Comparison of ENCODE assay signal across 13 mouse cellular contexts in genomic region chr7:128554502-128554901, GRCm38 (mm10). TPM values are rescaled to one million over a fixed set of nuclear protein-coding genes. Genes with fewer than 3 reads are reported as not detected.
A peak's percentile ranks its signal among the peaks of the same experiment; 100 is the strongest.
DNase-seq lines count a peak whose midpoint lies in the region; ATAC-seq lines count a peak whose summit lies in the region.
"Had no signal": no experiment of that assay in that cellular context is flagged by ENCODE, and none has a peak within 500 bp of the region (broad histone marks: within the 10 kb centered on the region; RNA-seq: fewer than 3 reads in every experiment).

No protein-coding gene starts in this region.

- H3K9ac ChIP-seq in kidney, embryonic 16.5 days (replicated peaks; ENCODE audit: low read length), result no peak overlapping the region
- H3K9ac ChIP-seq in hindbrain, embryonic 14.5 days, result no peak overlapping the region
- H3K9ac ChIP-seq: forebrain, embryonic 15.5 days; hindbrain, embryonic 15.5 days; limb, embryonic 13.5 days had no signal

- no peaks in the 10 kb centered on the region for H3K27me3 ChIP-seq in kidney, embryonic 16.5 days (ENCODE audit: insufficient read depth, low read length)
- H3K27me3 ChIP-seq in hindbrain, embryonic 10.5 days (ENCODE audit: insufficient read depth, poor library complexity, severe bottlenecking), result no peaks in the 10 kb centered on the region
- no peaks in the 10 kb centered on the region for H3K27me3 ChIP-seq in hindbrain, embryonic 14.5 days (ENCODE audit: control insufficient read depth, insufficient read depth, low read length)
- H3K27me3 ChIP-seq: forebrain, embryonic 15.5 days; hindbrain, embryonic 15.5 days; limb, embryonic 13.5 days had no signal

- no peaks in the 10 kb centered on the region for H3K79me2 ChIP-seq in macrophage (ENCODE audit: inconsistent target)

- no peak for DNase-seq in kidney, postnatal 10 days
- DNase-seq in 416B (ENCODE audit: low read depth), result peak; percentile 85
- peak; percentile 53 for DNase-seq in MN1 (ENCODE audit: low spot score)
- no peak for DNase-seq in hindbrain, embryonic 10.5 days (ENCODE audit: low spot score)
- no peak for DNase-seq in cerebellum, postnatal 36 days
- no peak for DNase-seq in hindbrain, embryonic 14.5 days (ENCODE audit: low spot score)
- DNase-seq: lung, postnatal 14 days had no signal

- no peak overlapping the region for H3K4me3 ChIP-seq in kidney, embryonic 16.5 days (ENCODE audit: low read length)
- H3K4me3 ChIP-seq in macrophage (ENCODE audit: inconsistent target), result no peak overlapping the region
- no peak overlapping the region for H3K4me3 ChIP-seq in hindbrain, embryonic 10.5 days
- H3K4me3 ChIP-seq in hindbrain, embryonic 14.5 days (replicated peaks; ENCODE audit: low read length), result no peak overlapping the region
- H3K4me3 ChIP-seq: forebrain, embryonic 15.5 days; heart, adult 2 months; hindbrain, embryonic 15.5 days; limb, embryonic 13.5 days had no signal

- no peaks in the 10 kb centered on the region for H3K9me3 ChIP-seq in kidney, embryonic 16.5 days (ENCODE audit: low read length)
- no peaks in the 10 kb centered on the region for H3K9me3 ChIP-seq in hindbrain, embryonic 10.5 days
- no peaks in the 10 kb centered on the region for H3K9me3 ChIP-seq in hindbrain, embryonic 14.5 days (ENCODE audit: control insufficient read depth, low read length)
- H3K9me3 ChIP-seq: forebrain, embryonic 15.5 days; hindbrain, embryonic 15.5 days; limb, embryonic 13.5 days had no signal

- H3K36me3 ChIP-seq in kidney, embryonic 16.5 days (ENCODE audit: insufficient read depth, low read length), result no peaks in the 10 kb centered on the region
- no peaks in the 10 kb centered on the region for H3K36me3 ChIP-seq in macrophage (ENCODE audit: inconsistent target)
- H3K36me3 ChIP-seq in hindbrain, embryonic 10.5 days, result no peaks in the 10 kb centered on the region
- H3K36me3 ChIP-seq in hindbrain, embryonic 14.5 days (replicated peaks; ENCODE audit: control insufficient read depth, insufficient read depth), result no peaks in the 10 kb centered on the region
- H3K36me3 ChIP-seq: forebrain, embryonic 15.5 days; hindbrain, embryonic 15.5 days; limb, embryonic 13.5 days had no signal

- no peak; the same call in 1 of the 2 replicates for ATAC-seq in kidney, embryonic 16.5 days (ENCODE audit: low FRiP score, low TSS enrichment)
- ATAC-seq in hindbrain, embryonic 14.5 days (ENCODE audit: low FRiP score), result no peak
- ATAC-seq: forebrain, embryonic 15.5 days had no signal

- peak overlapping the region; percentile 28; the same call in 1 of the 2 replicates for H3K27ac ChIP-seq in kidney, embryonic 16.5 days (ENCODE audit: low read length)
- peak overlapping the region; percentile 28 for H3K27ac ChIP-seq in macrophage
- H3K27ac ChIP-seq in hindbrain, embryonic 10.5 days, result no peak overlapping the region
- H3K27ac ChIP-seq in hindbrain, embryonic 14.5 days, result no peak overlapping the region
- H3K27ac ChIP-seq: forebrain, embryonic 15.5 days; heart, adult 2 months; hindbrain, embryonic 15.5 days; limb, embryonic 13.5 days had no signal

- H3K4me1 ChIP-seq in kidney, embryonic 16.5 days (ENCODE audit: insufficient read depth, low read length), result peaks cover 7% of the 10 kb centered on the region; the same call in 1 of the 2 replicates
- H3K4me1 ChIP-seq in hindbrain, embryonic 10.5 days (replicated peaks), result peaks cover 19% of the 10 kb centered on the region
- peaks cover 24% of the 10 kb centered on the region for H3K4me1 ChIP-seq in hindbrain, embryonic 14.5 days (replicated peaks; ENCODE audit: control insufficient read depth, insufficient read depth, low read length)

- 58% methylated on average over 6 of the region's 6 CpGs for WGBS in kidney, embryonic 16.5 days
- 35% methylated on average over 6 of the region's 6 CpGs for WGBS in macrophage (ENCODE audit: missing documents)
- WGBS in hindbrain, embryonic 10.5 days, result 93% methylated on average over 6 of the region's 6 CpGs
- 77% methylated on average over 6 of the region's 6 CpGs for WGBS in hindbrain, embryonic 14.5 days

- no peak overlapping the region for H3K4me2 ChIP-seq in kidney, embryonic 16.5 days (replicated peaks; ENCODE audit: low read depth, low read length)
- no peak overlapping the region for H3K4me2 ChIP-seq in hindbrain, embryonic 14.5 days (replicated peaks)
- H3K4me2 ChIP-seq: forebrain, embryonic 15.5 days; hindbrain, embryonic 15.5 days; limb, embryonic 13.5 days had no signal

RNA-seq across cellular contexts. Expression of gene Bag3, which starts 31.1 kb away (rescaled TPM):
- 11.7 and 15.8 TPM in 2 replicates for polyA plus RNA-seq in kidney, embryonic 16.5 days (2015; fragmentation: Nextera tagmentation; extraction: Ambion mirVana)
- 10 to 100 TPM in 6 of 26 experiments, 1 to 10 TPM in 20; 4.2 to 16.7 (median 7.7) TPM for total RNA-seq in macrophage (2018; cell fraction: chromatin; rRNA removed)
- total RNA-seq in macrophage (2018; cell fraction: cytosol; rRNA removed), result 10 to 100 TPM; 20.9 to 42.1 (median 31.0) TPM
- 10 to 100 TPM in 25 of 26 experiments, 1 to 10 TPM in 1; 8.2 to 29.9 (median 16.8) TPM for total RNA-seq in macrophage (2018; cell fraction: nucleus; rRNA removed)
- polyA plus RNA-seq in macrophage (2018), result 25.9 to 48.6 TPM (median 33.9 TPM) in 3 replicates
- polyA plus RNA-seq in hindbrain, embryonic 10.5 days (2016; fragmentation: Nextera tagmentation; extraction: Ambion mirVana), result 7.2 and 7.8 TPM in 2 replicates
- polyA plus RNA-seq in hindbrain, embryonic 14.5 days (2014; fragmentation: Nextera tagmentation; extraction: Ambion mirVana), result 2.9 and 3.4 TPM in 2 replicates

RNA-seq across cellular contexts. Expression of gene Inpp5f, which starts 56.6 kb away (rescaled TPM):
- polyA plus RNA-seq in kidney, embryonic 16.5 days (2015; fragmentation: Nextera tagmentation; extraction: Ambion mirVana), result 24.5 and 25.9 TPM in 2 replicates
- 10 to 100 TPM in 23 of 26 experiments, 1 to 10 TPM in 3; 5.7 to 75.4 (median 44.8) TPM for total RNA-seq in macrophage (2018; cell fraction: chromatin; rRNA removed)
- total RNA-seq in macrophage (2018; cell fraction: cytosol; rRNA removed), result 10 to 100 TPM in 23 of 26 experiments, 1 to 10 TPM in 3; 7.5 to 18.9 (median 13.6) TPM
- total RNA-seq in macrophage (2018; cell fraction: nucleus; rRNA removed), result 10 to 100 TPM in 24 of 26 experiments, 1 to 10 TPM in 2; 5.5 to 46.5 (median 25.7) TPM
- polyA plus RNA-seq in macrophage (2018), result 12.0 to 19.5 TPM (median 18.5 TPM) in 3 replicates
- polyA plus RNA-seq in hindbrain, embryonic 10.5 days (2016; fragmentation: Nextera tagmentation; extraction: Ambion mirVana), result 41.5 and 63.6 TPM in 2 replicates
- 418 and 450 TPM in 2 replicates for polyA plus RNA-seq in hindbrain, embryonic 14.5 days (2014; fragmentation: Nextera tagmentation; extraction: Ambion mirVana)

Comparison
In these comparisons a context has a peak if more than half of its experiments do, and no peak if none do; other contexts are left out.
1. H3K27ac ChIP-seq: peak in kidney, embryonic 16.5 days (single experiment) and macrophage (single experiment); none in hindbrain, embryonic 10.5 days (single experiment) and hindbrain, embryonic 14.5 days (single experiment).
2. DNase-seq: peak in 416B (single experiment) and MN1 (single experiment); none in kidney, postnatal 10 days (single experiment), hindbrain, embryonic 10.5 days (single experiment), cerebellum, postnatal 36 days (0 of 2) and hindbrain, embryonic 14.5 days (single experiment).